Mouse (Mus musculus) G1E (cell line): ENCODE data around the gene Cpne5.

Experiments used
- CTCF ChIP-seq: IDR thresholded peaks from 2 replicates; pipeline ENCODE4 v1.5.1; 2012; ENCODE audit warnings: low read depth, low read length, inconsistent platforms, mixed read lengths
- GATA1 ChIP-seq: IDR thresholded peaks from 2 replicates; pipeline ENCODE4 v1.6.1; 2012; ENCODE audit warnings: borderline replicate concordance, low read length, inconsistent platforms, mixed read lengths
- GATA2 ChIP-seq: IDR thresholded peaks from 2 replicates; pipeline ENCODE4 v1.6.1; 2012; ENCODE audit warnings: low read depth, low read length, inconsistent platforms, borderline replicate concordance
- POLR2AphosphoS5 ChIP-seq: IDR thresholded peaks from 2 replicates; pipeline ENCODE4 v1.6.1; 2012; ENCODE audit warnings: low read depth, low read length, inconsistent platforms; ENCODE audit not compliant: insufficient replicate concordance
- TAL1 ChIP-seq: conservative IDR thresholded peaks from 2 replicates; pipeline ENCODE4 v1.6.1; 2012; ENCODE audit warnings: low read depth, low read length, inconsistent platforms, mixed read lengths

DNA sequence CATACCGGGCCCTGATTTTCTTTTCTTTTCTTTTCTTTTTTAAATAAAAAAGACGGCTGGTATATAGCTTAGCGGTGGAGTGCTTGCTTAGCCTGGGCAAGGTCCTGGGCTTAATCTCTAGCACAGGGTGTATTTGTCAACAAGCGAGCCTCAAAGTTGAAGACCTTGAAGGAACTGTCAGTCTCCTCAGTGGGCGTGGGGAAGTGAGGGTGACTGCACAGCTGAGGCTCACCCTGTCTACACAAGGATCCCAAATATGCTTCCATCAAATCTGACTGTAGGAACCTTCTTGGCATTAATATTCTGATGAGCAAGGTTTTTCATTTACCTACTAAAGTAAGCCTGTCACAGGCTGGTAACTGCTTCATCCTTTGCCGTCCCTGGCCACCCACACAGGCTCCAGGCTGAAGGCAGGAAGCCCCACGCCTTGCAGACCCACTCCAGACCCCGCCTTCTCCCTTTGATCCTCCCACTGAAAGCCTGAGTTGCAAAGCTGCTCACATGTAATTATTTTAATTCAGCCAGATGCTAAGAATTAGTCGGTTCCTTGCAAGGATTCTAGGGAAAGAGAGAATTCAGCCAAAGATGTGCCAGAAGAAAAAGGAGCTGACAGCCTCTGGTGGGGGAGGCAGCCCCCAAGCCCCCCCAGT lies 38.7 kb downstream of the Cpne5 start:
- TF ChIP-seq CTCF: no peak
- TF ChIP-seq GATA1: no peak
- TF ChIP-seq GATA2: no peak
- TF ChIP-seq POLR2AphosphoS5: no peak
- no peak for TF ChIP-seq TAL1
